Mouse (Mus musculus): ENCODE measurements around the gene Ccr3.
"Not testable (repeated sequence)": the region's sequence is repeated elsewhere in the genome, so short reads cannot be mapped to it uniquely, and the experiment has no call there.

Gene Ccr3

DNA sequence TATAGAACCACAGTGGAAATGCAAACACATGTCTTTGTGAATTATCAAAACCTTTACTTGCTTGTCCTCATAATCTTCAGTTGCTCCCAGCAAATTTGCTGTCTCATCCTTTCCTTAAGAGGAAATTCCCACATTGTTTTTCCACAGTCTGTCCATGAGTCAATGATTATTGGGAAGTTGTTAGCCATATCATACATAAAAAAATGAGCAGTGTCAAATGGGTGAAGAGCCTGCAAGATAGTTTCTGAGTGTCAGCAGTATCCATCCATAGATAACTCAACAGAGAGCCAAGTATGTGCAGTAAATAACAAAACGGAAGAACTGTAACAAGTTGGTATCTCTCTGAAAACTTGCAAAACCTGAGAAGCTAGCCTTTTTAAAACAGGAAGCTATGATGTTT is at the start of gene Ccr3:
TSS of gene Ccr3 (plus strand) at position 301 of the 400 bp plus-strand sequence.
- no peak for DNase-seq (ENCODE audit: low read depth, low spot score)

DNA sequence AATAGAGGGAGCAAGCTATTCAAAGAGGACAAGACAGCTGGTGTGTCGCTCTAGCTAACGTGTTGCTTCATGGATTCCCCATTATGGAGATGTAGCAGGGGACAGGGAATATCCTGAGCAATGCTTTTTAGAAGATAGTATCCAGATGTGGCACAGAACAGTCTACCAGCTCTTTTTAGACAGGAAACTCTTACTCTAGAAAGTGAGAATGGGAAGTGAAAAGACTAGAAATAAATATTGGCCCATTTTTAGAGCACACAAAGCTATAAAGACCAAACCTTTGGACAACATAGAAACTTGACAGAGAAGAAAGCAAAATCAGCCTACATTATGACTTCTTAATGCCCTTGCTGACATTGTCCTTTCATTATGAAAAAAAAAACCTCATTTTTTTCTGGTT is 46.1 kb upstream of the Ccr3 start:
- DNase-seq (ENCODE audit: low read depth, low spot score) = no peak

DNA sequence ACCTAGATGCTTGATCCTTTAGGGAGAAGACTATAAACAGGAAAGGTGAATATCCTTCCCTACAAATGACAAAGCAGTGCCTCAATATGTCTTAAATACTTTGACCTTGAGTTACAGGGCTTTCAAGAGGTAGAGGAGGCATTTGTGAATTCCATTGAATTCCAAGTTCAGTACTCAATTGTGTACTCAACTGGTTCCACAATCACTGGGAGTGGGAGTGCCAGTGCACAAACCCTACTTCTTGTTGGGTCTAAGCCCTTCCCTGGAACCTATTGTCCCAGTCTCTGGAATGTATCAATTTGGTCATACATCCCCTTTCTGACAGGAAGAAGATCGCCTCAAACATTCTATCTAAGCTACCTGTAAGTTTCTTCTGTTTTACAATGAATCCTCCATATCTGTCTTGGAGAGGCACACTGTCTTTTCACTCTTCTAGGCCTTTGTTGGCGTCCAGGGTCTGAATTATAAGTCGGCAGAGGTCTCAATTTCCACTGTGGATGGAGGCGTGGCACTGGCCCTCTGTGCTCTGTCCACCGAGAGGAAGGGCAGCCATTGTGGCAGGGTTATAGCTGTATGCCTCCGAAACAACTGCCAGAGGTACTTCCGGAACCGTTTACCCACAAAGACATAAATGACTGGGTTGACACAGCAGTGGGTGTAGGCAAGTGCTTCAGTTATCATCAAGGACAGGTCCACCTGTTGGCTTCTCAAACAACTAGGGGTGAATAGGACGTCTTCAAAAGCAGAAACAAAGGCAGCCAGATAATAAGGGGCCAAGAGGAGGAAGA is 44.7 kb upstream of the Ccr3 start:
- DNase-seq (ENCODE audit: low read depth, low spot score) = no peak

DNA sequence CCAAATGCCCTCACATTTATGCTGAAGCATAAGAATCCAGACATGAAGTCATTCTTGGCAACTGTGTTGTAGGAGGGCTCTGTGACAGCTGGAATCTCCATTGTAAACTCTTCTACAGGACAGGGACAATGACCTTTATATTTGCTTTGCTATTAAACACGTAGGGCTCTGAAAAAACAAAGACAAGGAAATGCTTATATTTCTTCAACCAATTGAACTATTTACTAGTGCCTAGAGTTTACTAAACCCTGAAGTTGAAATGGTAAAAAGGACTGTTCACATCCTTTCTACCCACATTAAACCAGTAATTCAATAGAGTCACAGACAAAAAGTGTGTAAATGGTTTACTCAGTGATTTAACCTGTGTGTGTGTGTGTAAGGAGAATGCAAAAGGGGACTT is 43.5 kb upstream of the Ccr3 start, which contains the start of gene Ccr1l1:
TSS of gene Ccr1l1 (minus strand) at position 101 of the 400 bp plus-strand sequence.
- no peak for DNase-seq (ENCODE audit: low read depth, low spot score)

DNA sequence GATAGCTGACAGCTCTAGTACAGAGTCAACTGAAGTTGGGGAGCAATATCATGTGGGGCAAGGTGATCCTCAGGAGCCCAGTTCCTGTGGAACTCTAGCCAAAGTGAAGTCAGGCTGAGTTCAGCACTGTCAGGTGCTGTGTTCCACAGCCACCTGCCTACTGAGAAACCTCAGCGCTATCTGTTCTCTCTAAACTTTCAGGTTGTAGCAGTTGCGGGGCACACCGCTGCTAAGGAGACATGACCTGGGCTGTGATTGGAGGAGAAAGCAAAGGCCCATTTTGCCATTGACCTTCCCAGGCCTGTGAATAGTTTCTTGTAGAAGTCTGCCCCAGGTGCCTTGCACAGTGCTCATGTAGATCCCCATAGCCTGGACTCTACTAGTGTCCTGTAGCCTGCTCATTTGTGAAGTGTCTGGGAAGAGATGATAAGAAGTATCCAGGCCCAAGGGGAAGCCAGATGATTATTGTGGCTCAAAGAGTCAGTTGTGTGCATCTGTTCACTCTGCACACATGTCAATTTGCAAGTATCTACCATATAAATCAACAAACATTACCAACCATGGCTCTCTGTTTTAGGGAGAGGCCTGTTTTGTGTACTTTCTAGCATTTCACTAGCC is 40.8 kb upstream of the Ccr3 start:
- DNase-seq (ENCODE audit: low read depth, low spot score) = not testable (repeated sequence)

DNA sequence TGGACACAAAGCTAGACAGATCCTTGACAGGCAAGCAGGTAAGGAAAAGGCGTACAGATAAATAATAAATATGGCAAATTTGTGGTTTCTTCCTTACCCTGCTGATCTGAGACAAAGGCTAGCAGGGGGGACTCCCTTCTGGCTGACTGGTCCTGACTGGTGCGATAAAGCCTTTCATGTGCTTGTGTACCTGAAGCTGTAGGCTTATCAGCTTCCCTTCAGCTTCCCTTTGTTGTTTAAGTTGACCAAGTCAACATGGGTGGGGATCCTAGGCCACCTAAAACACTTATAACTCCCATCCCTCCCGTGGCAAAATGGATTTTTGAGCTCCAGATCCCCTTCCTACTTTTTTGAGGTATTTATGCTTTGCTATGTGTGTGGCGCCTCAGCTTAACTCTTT is 39.9 kb upstream of the Ccr3 start:
- no peak for DNase-seq (ENCODE audit: low read depth, low spot score)

DNA sequence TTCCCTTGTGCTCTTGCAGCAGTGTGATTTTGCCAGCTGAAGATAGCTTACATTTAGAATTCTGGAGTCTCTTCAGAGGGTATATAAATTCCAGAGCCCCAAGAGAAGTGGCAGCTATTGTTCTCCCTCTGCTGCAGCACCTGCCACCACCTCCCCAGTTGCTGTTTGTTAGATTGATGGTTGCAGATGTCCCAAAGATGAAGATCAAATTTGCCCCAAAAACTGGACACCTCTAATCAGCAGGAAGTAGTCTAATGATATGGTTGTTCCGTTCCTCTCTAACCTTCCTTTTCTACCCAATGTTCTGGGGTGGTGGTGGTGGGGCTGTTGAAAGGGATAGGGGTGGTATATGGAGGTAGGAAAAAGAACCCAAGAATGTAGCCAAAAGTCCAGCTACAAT is 39.1 kb upstream of the Ccr3 start:
- no peak for DNase-seq (ENCODE audit: low read depth, low spot score)

DNA sequence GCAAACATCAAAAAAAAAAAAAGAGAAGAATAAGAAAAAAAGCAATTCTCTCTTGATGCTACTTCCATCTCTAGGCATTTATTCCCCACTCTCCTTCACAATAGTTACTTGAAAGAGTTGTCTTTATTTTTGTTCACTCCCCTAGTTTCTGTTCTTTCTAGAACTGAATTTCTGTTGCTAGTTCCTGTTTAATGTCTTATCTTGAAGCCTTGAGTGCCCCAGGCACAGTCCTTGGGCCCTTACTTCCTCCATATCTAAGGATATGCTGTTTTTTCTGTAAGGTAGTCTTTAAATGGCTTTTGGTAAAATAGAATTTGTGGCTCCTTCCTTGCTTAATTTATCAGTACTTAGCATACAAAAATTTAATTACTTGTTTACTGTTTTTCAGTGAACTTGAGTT is 36.8 kb upstream of the Ccr3 start:
- DNase-seq (ENCODE audit: low read depth, low spot score) = no peak

DNA sequence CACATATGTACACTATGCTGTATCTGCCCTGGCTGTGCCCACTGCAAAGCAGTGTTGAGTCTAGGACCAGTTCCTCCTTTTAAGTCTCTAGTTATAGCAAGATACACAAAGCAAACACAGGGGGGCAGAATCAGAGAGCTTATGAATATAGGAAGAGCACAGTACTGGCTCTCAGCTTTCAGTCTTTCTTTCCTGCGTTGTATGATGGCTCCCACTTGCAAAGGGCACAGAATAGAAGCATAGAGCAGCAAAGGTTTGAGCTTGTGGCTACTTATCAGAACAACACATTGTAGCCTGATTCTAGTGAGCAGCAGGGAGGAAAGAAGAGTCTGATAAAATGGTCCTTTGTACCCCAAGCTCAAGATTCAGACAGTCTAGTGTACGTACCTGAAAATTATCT is 35.6 kb upstream of the Ccr3 start:
- DNase-seq (ENCODE audit: low read depth, low spot score) = no peak

DNA sequence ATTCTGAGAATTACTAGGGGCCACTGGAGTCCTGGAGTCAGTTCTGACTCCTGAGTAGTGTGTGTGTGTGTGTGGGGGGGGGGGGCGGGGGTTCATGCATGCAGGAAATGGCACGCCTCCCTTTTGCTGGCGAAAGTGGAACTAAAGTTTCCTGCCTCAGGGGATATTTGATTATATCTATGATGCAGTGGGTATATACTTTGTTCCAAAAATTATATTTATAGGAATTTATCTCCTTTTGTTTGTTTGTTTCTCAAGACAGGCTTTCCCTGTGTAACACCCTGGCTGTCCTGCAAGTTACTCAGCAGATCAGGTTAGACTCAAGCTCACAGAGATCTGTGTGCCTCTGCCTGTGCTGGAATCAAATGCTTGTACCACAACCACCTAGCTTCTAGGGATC is 32.1 kb upstream of the Ccr3 start:
- no peak for DNase-seq (ENCODE audit: low read depth, low spot score)

DNA sequence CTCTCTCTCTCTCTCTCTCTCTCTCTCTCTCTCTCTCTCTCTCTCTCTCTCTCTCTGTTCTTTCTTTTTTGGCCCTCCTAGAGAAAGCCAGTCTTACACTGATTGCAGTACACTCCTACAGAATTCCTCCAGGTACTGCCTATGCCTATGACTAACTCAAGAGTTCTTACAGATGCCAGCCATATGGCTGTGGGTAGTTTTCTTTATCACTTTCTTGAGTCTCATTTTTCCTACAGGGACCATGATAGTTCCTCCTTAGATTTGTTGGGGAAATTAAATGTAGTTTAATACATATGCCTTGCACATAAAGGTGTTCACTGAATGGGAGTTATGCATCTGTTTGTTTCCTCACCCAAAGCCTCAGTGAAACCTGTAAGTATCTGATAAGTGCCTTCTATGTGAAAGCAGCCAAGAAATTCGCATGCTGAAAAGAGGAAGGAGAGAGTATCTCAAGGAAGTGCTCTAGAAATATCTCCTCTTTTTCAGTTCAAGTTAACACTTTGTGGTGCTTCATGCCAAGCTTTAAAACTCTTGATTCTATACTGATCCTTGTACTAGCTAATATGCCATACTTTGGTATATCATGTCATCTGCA is 30.4 kb upstream of the Ccr3 start:
- no peak for DNase-seq (ENCODE audit: low read depth, low spot score)

DNA sequence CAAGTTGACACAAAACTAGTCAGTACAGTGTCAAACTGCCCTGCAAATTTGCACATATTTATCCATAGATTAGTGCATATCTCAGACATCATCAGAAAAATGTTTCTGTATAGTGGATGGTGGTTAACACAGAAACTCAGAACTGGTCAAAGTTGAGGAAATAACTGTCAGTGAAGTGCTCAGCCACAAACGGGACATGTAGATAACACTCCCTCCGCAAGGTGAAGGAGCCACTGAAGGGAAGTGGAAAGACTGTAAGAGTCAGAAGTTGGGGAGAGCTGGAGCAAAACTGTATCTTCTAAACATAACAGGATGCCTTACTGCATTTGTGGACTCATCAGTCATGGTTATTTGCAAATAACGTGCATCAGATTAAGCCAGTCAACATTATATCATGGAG is 24.1 kb upstream of the Ccr3 start:
- DNase-seq (ENCODE audit: low read depth, low spot score) = no peak

DNA sequence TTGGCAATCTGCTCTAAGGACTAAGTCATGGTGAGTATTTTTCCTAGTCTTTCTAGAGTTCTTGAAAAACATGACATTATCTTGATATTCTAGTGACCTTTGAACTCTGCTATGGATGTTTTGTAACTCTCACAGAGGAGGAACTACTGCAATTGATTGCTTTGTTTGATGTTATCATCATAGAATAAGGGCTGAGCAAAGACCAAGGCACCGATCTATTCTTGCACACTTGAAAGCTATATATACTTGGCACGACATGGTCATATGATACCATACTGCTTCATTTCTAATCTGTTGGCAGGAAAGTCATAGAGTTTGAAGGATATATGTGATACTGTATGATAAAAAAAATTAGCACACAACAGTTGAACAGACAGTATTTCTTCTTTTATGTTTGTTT is 22.0 kb upstream of the Ccr3 start:
- no peak for DNase-seq (ENCODE audit: low read depth, low spot score)

DNA sequence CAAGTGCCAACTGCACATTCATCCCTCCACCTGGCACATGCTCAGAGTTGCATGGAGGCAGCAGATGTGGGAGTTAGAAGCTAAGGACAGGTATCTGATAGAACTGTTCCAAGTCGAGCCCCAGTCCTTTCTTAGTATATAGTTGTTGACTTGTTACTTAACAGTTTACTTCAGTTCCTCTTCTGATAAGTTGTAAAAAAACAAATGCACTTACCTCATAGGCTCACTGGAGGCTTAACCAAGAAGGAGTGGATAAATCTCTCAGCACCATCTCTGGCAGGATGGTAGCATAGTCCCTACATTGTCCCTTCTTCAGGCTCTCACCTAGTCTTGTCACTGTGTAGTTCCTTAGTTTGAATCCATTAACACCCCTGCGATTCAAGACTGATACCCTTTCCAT is 9.1 kb upstream of the Ccr3 start:
- no peak for DNase-seq (ENCODE audit: low read depth, low spot score)

DNA sequence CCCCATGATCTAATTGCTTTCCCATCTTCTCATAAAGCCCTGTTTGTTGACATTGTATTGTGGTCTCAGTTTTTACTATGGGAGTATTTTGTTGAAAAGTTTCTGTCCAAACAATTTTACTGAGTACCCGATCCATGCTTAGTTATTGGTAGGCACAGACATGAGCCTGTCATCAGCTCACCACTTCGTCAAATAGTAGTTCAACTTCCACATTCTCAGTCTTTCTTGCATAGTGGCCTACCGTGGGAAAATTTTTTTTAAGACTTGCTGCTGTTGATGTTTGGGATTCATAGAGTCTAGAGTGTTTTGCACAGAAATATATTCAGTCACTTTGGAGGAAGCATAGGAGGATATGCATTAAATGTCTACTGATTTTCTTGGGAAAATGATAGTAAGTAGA is 8.5 kb upstream of the Ccr3 start:
- DNase-seq (ENCODE audit: low read depth, low spot score) = no peak

DNA sequence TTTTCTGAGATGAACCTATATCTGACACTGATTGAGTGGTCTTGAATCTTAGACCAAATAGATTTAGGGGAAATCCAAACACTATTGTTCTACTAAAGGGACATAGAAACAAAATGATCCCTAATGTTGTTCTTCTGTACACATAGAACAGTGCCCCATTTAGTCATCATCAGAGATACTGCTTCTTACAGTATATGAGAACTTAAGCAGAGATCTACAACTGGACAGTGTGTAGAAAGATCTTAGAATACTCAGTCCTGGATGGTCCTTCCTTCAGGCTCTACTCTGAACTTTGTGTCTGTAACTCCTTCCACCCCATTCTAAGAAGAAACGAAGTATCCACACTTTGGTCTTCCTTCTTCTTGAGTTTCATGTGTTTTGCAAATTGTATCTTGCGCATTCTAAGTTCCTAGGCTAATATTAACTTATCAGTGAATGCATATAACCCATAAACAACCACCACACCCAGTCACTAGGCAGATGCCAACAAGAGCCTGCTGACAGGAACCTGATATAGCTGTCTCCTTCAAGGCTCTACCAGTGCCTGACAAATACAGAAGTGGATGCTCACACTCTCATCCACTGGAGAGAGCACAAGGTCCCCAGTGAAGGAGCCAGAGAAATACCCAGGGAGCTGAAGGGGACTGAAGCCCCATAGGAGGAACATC is 6.7 kb upstream of the Ccr3 start:
- DNase-seq (ENCODE audit: low read depth, low spot score) = no peak

DNA sequence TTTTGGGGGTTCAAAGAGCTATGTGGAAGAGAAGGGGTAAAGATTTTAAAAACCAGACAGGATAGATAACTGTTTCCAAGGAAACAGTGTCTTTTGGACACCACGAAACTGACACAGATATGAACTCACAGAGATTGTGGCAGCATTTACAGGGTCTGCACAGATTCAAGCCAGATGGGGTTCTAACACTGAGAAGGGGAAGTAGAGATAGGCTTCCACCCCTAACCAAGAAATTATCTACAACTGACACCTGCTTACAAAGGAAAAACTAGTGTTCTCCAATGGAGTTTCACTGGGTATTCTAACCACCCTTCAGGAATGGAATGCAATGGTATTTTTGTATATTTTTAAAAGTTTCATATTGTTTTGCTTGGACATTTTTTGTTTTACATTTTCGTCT is 5.7 kb upstream of the Ccr3 start:
- DNase-seq (ENCODE audit: low read depth, low spot score) = no peak

DNA sequence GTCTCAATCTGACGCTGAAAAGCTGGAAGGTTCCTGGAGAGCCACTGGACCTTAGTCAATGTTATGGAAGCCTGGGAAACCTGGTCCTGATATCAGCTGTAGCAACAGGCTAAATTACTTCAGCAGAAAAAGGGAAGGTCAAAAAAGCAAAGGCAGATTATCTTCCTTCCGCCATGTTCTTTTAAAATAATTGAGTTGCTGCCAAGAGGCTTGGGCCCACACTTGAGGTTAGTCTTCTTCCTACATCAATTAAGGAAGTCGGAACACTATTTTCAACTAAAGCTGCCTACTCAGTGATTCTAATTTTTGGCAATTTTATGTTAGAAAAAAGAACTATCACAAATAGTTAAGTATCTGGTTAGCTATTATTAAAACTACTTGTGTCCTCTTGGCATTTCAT is 1.9 kb upstream of the Ccr3 start:
- DNase-seq (ENCODE audit: low read depth, low spot score) = no peak

DNA sequence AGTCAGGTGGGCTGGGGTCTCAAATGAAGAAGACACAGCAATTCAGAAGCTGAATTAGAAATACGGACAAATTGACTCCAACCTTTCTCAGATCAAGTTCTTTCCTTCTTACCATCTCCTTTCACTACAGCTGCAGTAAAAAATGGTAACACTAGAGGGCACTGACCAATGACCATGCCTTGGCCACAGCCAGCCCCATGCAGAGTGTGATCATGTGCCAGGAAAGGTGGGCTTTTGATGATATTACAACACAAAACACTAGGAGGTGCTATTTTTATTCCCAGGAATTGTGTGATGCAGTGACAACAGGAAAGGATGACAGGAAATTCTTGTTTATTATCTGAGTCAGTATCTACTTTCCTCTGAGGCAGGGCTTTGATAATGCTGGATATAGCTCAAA is 11.6 kb downstream of the Ccr3 start:
- DNase-seq (ENCODE audit: low read depth, low spot score) = no peak

DNA sequence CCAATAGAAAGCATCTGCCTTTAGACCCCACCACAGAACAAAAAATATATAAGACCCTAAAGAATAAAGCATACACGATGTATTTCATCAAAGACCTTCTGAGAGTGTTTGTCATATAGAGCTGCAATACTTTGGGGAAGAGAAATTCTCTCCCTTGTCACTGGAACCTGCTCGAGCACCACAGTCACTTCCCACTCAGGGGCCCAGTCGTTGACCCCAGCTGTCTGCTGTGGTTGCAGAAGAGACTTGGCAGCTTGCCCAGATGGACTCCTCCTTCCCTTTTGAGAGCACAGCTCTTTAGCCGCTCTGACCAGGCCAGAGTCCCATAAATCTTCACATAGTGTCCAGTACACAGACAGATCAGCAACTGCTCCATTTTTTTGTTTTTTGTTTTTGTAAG is 15.9 kb downstream of the Ccr3 start:
- DNase-seq (ENCODE audit: low read depth, low spot score) = no peak

DNA sequence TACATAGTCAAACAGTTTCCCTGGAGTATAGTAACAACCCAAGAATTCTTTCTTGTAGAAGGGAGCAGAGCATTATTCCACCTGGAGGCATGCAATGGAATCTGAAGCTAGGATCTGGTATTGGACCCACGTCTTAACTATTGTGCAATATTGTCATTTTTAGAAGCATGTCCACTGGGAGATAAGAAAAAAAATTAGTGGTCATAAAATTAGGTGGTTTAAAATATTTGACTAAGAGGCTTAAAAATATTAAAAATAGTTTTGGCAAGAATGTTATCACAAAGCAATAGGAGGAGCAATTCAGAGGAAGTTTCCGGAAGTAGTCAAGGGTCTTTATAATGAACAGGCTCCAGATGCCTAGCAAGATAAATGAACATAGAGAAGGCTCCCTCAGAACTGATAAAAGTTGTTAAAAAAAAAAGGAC is 16.4 kb downstream of the Ccr3 start:
- DNase-seq (ENCODE audit: low read depth, low spot score) = no peak

DNA sequence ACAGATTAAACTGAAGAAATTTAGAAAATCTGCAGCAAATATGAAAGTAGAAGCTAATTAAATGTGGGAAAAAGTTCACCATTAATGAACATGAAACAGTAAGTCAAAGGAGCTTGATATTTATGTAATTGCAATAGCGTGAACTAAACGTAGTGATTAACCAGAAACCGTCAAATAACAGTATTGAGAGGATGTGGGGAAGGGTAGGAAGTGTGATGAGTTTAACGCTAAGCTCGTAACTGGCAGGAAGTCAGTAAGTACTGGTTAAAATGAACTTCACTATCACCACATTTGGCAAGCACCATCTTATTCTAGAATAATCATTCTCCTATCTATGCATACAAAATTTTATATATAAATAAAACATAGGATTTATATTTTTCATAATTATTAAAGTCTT is 17.2 kb downstream of the Ccr3 start:
- DNase-seq (ENCODE audit: low read depth, low spot score) = no peak

DNA sequence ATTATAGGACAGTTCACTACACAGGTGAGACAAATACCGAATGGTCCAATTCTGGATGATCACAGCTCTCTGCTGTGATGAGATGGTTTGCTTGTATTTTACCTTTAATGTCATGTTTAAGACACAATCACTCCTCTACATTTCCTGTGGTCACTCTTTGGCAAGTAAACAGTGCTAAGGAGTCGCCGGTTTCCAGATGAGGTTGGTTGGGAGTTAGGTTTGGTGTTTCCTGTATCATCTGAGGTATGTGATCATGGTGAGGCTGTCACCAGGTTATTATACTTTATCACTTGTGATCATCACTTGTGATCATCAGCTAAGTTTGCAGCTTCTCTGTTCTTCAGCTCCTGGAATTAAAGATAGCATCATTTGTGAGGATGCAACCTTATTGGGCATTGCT is 19.2 kb downstream of the Ccr3 start:
- DNase-seq (ENCODE audit: low read depth, low spot score) = no peak

All from retina, adult 2 months (tissue).